Mouse (Mus musculus) ovary, postnatal 14 days (tissue): ENCODE measurements around the gene Wnt5a.

Experiments
- DNase-seq: peaks from one replicate; pipeline ENCODE4 v3.0.0; 2022; ENCODE audit warnings: low spot score

Wnt5a gene

DNA sequence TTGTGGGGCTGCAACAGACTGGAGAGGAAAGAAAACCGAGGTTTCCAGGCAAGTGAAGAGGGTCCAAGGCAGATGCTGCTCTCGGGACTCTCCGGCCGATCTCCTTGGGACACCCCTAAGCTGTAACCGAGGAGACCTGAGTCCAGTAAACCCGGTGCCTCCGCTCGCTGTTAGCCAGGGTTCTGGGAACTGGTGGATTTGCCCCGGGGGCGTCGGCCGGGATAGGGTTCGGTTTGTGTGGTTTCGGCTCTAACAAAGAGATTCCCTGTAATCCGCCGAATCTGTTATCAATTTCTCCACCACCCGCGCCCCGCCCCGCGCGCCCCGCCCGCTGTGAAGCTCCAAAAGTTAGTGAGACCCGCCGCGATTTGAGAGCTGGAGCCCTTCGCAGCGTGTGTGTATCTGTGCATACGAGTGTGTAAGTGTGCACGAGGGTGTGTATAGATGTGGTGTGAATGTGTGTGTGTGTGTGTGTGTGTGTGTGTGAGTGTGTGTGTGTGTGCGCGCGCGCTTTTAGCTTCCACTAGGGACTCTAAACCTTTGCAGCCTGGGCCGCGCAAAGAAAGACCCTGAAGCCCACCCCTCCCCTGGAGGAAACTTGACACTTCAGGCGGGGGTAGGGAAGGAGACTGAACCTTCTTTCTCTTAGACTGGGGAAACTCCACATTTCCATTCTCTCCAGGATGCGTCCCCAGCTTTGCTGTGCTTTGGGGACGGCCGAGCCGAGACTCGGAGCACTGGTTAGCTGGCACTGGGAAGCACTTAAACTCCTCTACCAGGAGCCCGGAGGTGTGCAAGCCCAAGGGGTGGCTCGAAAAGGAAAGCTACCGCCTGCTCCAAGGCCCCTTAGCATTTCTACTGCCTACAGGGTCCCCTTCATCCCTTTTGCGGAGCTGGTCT is 5.1 kb downstream of the Wnt5a start:
- DNase-seq, result no peak

DNA sequence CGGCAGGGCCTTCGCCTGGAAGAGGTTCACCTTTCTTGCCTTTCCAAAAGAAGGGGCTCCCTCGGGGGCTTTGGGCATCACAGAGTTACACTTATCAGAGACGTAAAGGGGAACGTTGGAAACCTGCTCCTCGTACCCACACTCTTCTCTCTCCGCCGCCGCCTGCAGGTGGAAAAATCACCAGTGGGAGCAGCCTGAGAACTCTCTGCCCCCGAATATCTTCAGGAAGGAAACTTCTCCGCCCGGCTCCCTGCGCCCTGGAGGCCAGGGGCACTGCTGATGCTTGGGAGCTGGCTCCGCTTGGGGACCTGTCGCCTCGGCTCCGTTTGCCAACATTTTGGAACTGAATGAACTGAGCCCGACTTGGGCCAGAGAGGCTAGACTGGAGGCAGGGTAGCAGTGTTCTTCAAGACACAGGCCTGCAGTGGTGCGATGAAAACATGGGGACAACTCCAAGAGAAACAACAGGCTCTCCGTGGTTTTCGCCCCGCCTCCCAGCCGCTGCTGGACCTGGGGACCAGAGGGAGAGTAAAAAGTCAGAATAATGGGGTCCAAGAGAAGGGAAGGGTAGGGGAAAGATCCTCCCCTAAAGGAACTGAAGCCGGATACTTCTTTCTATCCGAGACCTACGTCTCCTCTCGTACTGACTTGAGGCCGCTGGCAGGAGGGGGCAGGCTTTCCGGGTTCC is 5.9 kb downstream of the Wnt5a start:
- DNase-seq, result no peak

- DNase-seq, result no peak
Measured at GRCm38 (mm10) chr14:28511029-28511651, 6.6 kb downstream of the Wnt5a start.

GRCm38 (mm10) chr14:28512805-28513590 is 8.4 kb downstream of the Wnt5a start:
- no peak for DNase-seq

- DNase-seq, result no peak
Measured at GRCm38 (mm10) chr14:28514171-28514570, 9.6 kb downstream of the Wnt5a start.

DNA sequence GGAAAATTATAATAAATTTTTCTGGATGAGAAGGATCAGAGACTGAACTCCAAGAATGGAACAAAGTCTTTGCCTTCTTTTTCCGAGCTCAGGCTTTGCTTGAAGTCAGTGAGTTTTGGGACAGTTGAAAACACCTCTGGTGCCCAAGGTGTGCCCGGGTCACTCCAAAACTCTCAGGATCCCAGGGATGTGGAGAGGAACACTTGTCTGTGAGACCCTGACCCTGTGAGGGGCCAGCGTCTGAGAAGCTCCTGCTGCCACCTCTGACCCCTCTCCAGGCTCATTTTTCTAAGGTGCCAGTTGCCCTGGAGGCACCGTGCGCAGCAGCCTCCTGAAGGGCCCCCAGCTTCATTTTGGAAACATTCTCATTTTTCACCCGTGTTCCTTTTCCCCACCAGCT is 10.8 kb downstream of the Wnt5a start:
- DNase-seq, result no peak

- no peak for DNase-seq
Measured at GRCm38 (mm10) chr14:28517631-28518560, 13.3 kb downstream of the Wnt5a start.

DNA sequence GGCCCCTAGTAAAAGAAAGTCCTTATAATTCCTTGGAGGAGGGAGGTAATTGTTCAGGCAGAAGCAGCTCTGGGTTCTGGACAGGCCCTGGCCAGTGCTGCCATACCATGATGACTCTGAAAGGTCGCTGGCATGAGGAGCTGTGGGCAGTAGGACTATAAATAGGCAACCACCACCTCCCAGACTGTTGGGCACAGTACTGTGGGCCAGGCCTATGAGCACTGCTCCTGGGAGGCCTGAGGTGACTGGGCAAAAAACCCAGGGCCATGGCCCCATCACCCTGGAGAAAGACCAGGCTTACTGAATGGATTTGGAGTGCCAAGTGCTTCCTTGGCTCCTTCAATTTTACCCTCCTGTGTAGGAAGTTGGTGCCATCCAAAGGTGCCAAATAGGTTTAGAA is 16.6 kb downstream of the Wnt5a start:
- no peak for DNase-seq

GRCm38 (mm10) chr14:28522611-28523010 is 18.1 kb downstream of the Wnt5a start:
- DNase-seq, result no peak

DNA sequence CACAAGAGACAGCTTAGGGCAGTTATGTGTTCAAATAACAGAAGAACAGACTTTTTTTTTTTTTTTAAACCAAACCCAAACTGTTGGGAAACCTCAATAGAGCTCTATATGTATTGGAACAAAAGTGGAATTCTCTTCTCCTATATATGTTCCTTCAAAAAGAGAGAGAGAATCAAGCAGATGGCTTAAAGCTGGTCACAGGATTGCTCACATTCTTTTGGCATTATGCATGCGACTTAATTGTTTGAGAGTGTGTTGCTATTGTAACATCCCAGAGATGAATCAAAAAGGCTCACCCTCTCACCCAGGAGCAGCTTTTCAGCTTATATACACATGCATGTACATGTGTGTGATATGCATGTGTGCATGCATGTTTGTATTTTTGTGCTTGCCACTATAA is 21.0 kb downstream of the Wnt5a start:
- no peak for DNase-seq

DNA sequence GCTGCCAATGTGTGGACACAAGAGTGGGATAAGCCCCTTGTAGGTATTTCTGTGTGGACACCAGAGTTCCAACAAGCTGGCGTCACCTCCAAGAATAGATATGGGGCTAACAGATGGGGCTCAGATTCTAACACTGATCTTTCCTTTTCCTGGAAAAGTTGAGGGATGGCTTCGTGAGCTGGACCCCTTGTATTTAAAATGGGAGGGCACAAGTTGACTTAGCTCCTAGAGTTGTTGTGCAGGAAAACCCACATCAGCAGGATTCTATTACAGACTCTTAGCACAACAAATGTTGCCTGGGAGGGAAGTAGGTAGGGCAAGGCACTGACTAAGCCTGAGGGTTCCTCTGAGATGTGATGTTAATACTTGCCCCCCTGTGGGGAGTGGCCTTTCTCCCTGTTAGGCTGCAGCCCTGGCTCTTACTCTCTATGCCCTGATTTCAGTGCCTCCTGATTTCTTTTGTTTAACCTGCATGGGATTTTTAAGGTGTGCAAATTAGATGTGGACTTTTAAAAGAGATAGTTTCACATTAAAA is 23.7 kb downstream of the Wnt5a start:
- no peak for DNase-seq

DNA sequence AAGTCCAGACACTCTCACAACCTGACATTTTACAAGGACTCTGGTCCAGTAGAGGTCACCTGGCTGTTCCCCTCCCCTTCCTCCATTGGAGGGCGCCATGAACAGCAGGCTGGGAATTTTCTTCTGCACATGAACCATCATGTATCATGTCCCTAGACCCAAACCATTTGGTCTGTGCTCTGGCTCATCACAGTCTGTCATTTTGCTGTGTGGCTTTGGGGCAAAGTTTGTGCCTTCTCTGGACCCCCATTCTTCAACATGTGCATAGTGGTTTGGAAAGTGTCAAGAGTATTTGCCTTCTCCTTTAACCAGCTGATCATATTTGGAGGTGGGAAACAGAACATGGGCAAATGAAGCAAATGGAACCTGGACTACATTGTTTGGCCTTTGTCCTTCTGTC is 27.0 kb downstream of the Wnt5a start:
- no peak for DNase-seq

DNA sequence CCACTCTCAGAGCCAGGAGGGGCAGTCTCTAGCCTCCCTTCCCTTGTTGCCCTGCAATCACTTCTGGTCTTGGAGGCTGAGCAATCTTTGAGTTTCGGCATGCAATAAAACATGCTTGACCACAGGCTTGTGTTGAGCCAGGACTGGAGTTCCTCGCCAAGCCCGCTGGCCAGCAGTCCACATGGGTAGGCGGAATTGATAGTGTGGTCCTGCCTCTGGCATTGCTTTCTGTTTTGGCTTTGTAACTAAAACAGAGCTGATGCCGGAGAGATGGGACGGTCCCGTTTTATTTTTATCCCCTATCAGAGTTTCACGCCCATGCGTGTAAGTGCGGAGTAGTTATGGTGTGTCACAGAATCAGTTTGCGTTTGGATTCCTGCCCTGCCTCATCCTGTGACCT is 28.4 kb downstream of the Wnt5a start:
- no peak for DNase-seq

DNA sequence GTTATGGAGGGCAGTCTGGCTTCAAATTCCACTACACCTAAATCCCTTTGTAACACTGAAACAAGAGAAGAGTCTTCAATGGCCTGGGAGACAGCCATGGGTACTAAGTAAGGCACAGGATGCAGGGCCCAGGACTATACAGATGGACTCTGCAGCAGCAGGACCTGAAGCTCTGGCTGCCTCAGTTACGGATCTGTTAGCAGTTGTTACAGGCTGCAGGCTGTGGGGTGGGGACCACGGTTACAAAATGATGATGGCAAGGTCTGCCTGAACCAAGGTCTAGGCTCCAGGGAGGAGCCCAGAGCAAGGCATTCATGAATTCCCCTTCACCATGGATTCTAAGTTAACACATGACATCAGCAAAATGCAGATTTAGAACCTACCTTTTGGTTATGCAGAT is 29.3 kb downstream of the Wnt5a start:
- no peak for DNase-seq

GRCm38 (mm10) chr14:28535814-28536213 is 31.3 kb downstream of the Wnt5a start:
- DNase-seq, result peak; percentile 33

DNA sequence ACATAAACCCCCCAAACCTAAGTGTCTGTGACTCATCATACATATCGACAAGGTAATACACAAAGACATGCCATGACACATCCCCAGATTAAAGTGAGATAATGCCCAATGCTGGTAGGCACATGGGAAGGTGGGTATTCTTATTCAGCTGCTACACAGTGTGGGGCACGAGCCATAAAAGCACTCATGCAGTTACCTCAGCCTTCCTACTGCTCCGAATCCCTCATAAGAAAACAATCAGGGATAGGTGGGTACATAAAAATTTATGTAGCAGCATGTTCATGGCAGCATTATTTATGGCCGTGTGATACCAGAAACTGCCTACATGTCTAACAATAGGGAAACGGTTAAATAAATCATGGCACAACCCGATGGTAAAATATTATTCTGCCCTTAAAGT is 35.0 kb downstream of the Wnt5a start:
- no peak for DNase-seq

GRCm38 (mm10) chr14:28542117-28542741 is 37.7 kb downstream of the Wnt5a start:
- no peak for DNase-seq

DNA sequence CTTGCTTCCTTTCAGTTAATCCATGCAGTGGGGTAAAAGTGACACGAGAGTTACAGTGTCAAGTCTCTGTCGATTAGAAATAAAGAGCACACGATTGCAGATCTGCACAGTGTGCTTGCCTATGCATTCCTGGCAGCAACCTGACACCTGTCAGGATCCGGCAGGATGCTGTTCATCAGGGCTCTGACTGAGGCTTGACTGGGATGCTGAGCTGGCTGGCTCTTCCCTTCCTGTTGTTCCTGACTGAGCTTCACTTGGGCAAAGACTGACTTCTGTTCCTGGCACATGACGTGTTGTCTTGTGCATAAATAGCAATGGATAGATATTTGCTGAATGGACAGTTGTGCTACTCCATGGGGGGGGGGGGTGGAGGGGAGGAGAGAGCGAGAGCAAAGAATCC is 57.3 kb downstream of the Wnt5a start:
- no peak for DNase-seq
